Mouse (Mus musculus): ENCODE results near the gene Mgarp. TPM values are rescaled to one million over a fixed set of nuclear protein-coding genes. Genes with fewer than 3 reads are reported as not detected.
A peak's percentile ranks its signal among the peaks of the same experiment; 100 is the strongest.
"Not testable (repeated sequence)": the region's sequence is repeated elsewhere in the genome, so short reads cannot be mapped to it uniquely, and the experiment has no call there.

The Mgarp gene
- polyA plus RNA-seq, 1 experiment from 2014 or later = 2.5 TPM

DNA sequence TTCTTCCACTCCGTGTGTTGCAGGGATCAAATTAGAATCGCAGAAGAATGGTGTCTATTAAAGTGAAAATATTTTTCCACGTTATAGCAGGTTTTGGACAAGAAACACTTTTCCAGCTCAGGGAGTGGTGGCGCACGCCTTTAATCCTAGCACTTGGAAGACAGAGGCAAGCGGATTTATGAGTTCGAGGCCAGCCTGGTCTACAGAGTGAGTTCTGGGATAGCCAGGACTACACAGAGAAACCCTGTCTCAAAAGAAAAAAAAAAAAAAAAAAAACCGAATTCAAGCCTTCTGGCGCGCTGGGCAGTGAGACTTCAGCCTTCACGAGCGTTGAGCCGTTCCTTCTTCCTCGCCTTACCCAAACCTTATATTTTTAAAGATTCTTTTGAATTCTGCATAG, 38.9 kb downstream of the Mgarp start:
- DNase-seq (ENCODE audit: low spot score) (no peak), ATAC-seq (ENCODE audit: low read depth) (no peak)
- Histone ChIP-seq H3K9ac (ENCODE audit: low read depth, low read length) (peak overlapping the region; percentile 39; the same call in 1 of the 2 replicates), H3K36me3 (ENCODE audit: control insufficient read depth, insufficient read depth, low read length) (no peaks in the 10 kb centered on the region), H3K4me2 (ENCODE audit: low read depth, low read length) (peak overlapping the region; percentile 88), H3K27ac (replicated peaks; ENCODE audit: low read depth, low read length) (no peak overlapping the region), H3K4me3 (ENCODE audit: low read depth, low read length) (peak overlapping the region; percentile 66), H3K27me3 (replicated peaks; ENCODE audit: control insufficient read depth, insufficient read depth, low read length) (no peaks in the 10 kb centered on the region), H3K4me1 (ENCODE audit: control insufficient read depth, insufficient read depth, low read length) (no peaks in the 10 kb centered on the region; the same call in 1 of the 2 replicates), H3K9me3 (ENCODE audit: control insufficient read depth, low read length) (no peaks in the 10 kb centered on the region)
- 5% methylated on average over 14 of the region's 14 CpGs for WGBS

DNA sequence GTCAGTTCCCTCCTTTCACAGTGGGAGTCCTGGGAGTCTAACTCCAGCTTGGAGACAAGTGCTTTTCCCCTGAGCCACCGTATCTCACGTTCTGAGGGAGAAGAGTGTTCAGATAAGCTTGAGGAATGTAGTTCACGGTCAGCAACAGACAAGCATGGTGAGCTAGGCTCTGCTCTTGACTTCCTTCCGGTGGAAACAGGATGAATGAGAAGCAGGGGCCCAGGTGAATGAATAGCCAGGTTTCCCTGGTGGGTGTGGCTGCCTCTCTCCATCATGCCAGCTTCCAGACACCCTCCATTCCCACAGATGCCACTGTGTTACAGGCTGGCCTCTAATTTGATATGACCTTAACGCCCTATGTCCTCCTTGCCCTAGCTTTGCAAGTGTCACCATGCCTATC, 39.5 kb downstream of the Mgarp start:
- Histone ChIP-seq H3K9ac (ENCODE audit: low read depth, low read length) (no peak overlapping the region), H3K4me3 (ENCODE audit: low read depth, low read length) (no peak overlapping the region), H3K27me3 (replicated peaks; ENCODE audit: control insufficient read depth, insufficient read depth, low read length) (no peaks in the 10 kb centered on the region), H3K4me2 (ENCODE audit: low read depth, low read length) (peak overlapping the region; percentile 88; the same call in 1 of the 2 replicates), H3K4me1 (ENCODE audit: control insufficient read depth, insufficient read depth, low read length) (no peaks in the 10 kb centered on the region; the same call in 1 of the 2 replicates), H3K36me3 (ENCODE audit: control insufficient read depth, insufficient read depth, low read length) (no peaks in the 10 kb centered on the region), H3K27ac (replicated peaks; ENCODE audit: low read depth, low read length) (no peak overlapping the region), H3K9me3 (ENCODE audit: control insufficient read depth, low read length) (no peaks in the 10 kb centered on the region)
- WGBS = 49% methylated on average over 5 of the region's 5 CpGs
- DNase-seq (ENCODE audit: low spot score) (no peak), ATAC-seq (ENCODE audit: low read depth) (no peak)

DNA sequence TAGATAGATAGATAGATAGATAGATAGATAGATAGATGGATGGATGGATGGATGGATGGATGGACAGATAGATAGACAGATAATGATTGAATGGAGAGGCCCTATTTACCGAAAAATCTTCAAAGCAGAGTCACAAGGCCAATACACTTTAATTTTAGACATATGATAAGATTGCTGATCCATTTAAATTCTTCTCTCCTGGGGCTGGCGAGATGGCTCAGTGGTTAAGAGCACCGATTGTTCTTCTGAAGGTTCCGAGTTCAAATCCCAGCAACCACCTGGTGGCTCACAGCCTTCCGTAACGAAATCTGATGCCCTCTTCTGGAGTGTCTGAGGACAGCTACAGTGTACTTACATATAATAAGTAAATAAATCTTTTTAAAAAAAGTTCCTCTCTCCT, 41.6 kb downstream of the Mgarp start:
- H3K36me3 ChIP-seq (ENCODE audit: control insufficient read depth, insufficient read depth, low read length); ATAC-seq (ENCODE audit: low read depth); H3K4me3 ChIP-seq (ENCODE audit: low read depth, low read length); H3K4me1 ChIP-seq (ENCODE audit: control insufficient read depth, insufficient read depth, low read length); H3K4me2 ChIP-seq (ENCODE audit: low read depth, low read length); H3K9ac ChIP-seq (ENCODE audit: low read depth, low read length); H3K27ac ChIP-seq (replicated peaks; ENCODE audit: low read depth, low read length); H3K9me3 ChIP-seq (ENCODE audit: control insufficient read depth, low read length); DNase-seq (ENCODE audit: low spot score); H3K27me3 ChIP-seq (replicated peaks; ENCODE audit: control insufficient read depth, insufficient read depth, low read length): not testable (repeated sequence)
- WGBS = 86% methylated on average over 6 of the region's 6 CpGs

DNA sequence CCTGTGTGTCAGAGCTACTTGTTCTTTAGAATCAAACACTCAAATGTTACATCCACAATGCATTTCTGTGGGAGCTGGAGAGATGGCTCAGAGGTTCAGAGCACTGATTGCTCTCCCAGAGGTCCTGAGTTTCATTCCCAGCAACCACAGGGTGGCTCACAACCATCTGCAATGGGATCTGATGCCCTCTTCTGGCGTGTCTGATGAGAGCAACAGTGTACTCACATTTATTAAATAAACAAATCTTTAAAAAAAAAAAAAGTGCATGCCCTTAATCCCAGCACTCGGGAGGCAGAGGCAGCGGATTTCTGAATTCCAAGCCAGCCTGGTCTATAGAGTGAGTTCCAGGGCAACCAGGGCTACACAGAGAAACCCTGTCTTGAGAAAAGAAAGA, 42.5 kb downstream of the Mgarp start:
- Histone ChIP-seq H3K9me3 (ENCODE audit: control insufficient read depth, low read length) (no peaks in the 10 kb centered on the region), H3K4me2 (ENCODE audit: low read depth, low read length) (no peak overlapping the region), H3K36me3 (ENCODE audit: control insufficient read depth, insufficient read depth, low read length) (no peaks in the 10 kb centered on the region), H3K4me3 (ENCODE audit: low read depth, low read length) (no peak overlapping the region), H3K27ac (replicated peaks; ENCODE audit: low read depth, low read length) (no peak overlapping the region), H3K27me3 (replicated peaks; ENCODE audit: control insufficient read depth, insufficient read depth, low read length) (no peaks in the 10 kb centered on the region), H3K9ac (ENCODE audit: low read depth, low read length) (no peak overlapping the region), H3K4me1 (ENCODE audit: control insufficient read depth, insufficient read depth, low read length) (no peaks in the 10 kb centered on the region)
- WGBS = 76% methylated on average over 3 of the region's 3 CpGs
- DNase-seq (ENCODE audit: low spot score) (no peak), ATAC-seq (ENCODE audit: low read depth) (no peak)

DNA sequence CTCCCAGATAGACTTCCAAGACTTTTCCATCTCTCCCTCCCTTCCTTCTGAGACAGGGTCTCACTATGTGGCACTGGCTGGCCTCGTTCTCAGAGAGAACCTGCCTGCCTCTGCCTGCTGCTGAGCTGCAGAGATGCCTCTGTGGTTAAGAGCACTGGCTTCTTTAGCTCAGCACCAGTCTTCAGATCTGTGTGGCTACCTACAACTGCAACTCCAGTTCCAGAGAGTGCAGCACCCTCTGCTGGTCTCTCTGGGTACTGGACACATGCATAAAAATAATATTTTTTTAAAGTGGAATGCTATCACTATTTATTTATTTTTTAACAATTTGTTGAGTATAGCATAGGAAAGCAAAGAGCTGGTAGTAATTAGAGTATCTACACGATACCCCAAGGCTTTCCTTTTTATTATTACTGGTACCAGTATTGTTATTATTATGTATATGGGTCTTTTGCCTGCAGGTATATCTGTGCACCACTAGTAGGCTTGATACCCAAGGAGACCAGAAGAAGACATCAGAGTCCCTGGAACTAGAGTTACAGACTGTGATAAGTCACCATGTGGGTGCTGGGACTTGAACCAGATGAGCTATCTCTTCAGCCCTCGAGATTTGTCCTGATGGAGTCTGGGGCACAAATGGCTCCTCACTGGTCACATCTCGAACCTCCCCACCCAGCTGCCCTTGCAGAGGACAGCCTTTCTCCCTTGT, 43.1 kb downstream of the Mgarp start:
- no peak overlapping the region for H3K9ac ChIP-seq (ENCODE audit: low read depth, low read length)
- no peak overlapping the region for H3K4me2 ChIP-seq (ENCODE audit: low read depth, low read length)
- no peak overlapping the region for H3K27ac ChIP-seq (replicated peaks; ENCODE audit: low read depth, low read length)
- H3K4me3 ChIP-seq (ENCODE audit: low read depth, low read length) = no peak overlapping the region
- no peaks in the 10 kb centered on the region for H3K4me1 ChIP-seq (ENCODE audit: control insufficient read depth, insufficient read depth, low read length)
- DNase-seq (ENCODE audit: low spot score) = no peak
- 75% methylated on average over 4 of the region's 4 CpGs for WGBS
- no peak for ATAC-seq (ENCODE audit: low read depth)
- H3K27me3 ChIP-seq (replicated peaks; ENCODE audit: control insufficient read depth, insufficient read depth, low read length) = no peaks in the 10 kb centered on the region
- no peaks in the 10 kb centered on the region for H3K36me3 ChIP-seq (ENCODE audit: control insufficient read depth, insufficient read depth, low read length)
- H3K9me3 ChIP-seq (ENCODE audit: control insufficient read depth, low read length) = no peaks in the 10 kb centered on the region

DNA sequence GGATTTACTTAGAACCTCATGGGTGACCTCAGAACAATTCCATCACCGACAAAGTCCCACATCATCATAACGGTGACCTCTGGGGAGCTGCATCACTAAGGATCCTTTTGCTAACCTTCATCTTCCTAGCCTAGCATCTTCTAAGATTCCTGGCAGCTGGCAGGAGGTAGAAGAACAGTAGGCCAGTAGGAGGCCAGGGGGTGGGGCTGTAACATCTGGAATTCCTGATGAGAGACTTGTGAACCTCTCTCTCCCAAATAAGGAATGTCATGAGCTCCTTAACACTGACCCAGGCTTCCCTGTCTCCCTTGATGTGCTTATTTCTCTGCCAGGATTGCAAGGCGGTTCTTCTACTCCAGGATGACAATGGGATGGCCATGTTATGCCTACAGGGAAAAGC, 45.7 kb downstream of the Mgarp start:
- no peak overlapping the region for H3K9ac ChIP-seq (ENCODE audit: low read depth, low read length)
- no peaks in the 10 kb centered on the region for H3K36me3 ChIP-seq (ENCODE audit: control insufficient read depth, insufficient read depth, low read length)
- H3K4me1 ChIP-seq (ENCODE audit: control insufficient read depth, insufficient read depth, low read length) = no peaks in the 10 kb centered on the region
- no peak overlapping the region for H3K4me2 ChIP-seq (ENCODE audit: low read depth, low read length)
- H3K27ac ChIP-seq (replicated peaks; ENCODE audit: low read depth, low read length) = no peak overlapping the region
- WGBS = 23% methylated on average over 3 of the region's 3 CpGs
- ATAC-seq (ENCODE audit: low read depth) = no peak
- H3K27me3 ChIP-seq (replicated peaks; ENCODE audit: control insufficient read depth, insufficient read depth, low read length) = no peaks in the 10 kb centered on the region
- DNase-seq (ENCODE audit: low spot score) = no peak
- no peaks in the 10 kb centered on the region for H3K9me3 ChIP-seq (ENCODE audit: control insufficient read depth, low read length)
- H3K4me3 ChIP-seq (ENCODE audit: low read depth, low read length) = no peak overlapping the region

DNA sequence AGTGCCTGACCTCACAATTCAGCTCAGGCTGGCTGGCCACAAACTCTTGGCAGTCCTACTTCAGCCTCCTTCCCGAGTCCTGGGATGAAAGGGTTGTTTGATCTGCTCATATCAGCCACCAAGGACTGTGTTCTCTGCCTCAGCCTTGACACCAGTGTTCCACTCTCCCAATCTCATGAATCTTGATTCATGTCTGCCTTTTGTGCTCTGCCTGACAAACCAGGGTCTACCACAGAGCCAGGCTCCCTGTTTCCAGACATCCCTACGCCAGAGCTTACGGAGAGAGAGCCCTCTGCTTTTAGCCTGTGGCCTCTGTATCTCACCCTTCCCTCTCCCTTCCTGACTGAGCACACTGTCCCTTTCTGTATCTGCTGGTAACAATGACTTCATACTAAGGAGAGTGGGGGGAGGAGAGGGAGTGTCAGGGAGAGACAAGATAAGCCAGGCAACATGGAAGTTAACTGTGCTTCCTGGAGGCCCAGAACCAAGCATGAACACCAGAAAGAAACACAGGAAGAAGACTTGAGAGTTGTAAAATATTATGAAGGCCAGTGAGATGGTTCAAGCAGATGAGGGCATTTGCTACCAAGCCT, 47.8 kb downstream of the Mgarp start:
- WGBS = 41% methylated on average over 3 of the region's 3 CpGs
- ATAC-seq (ENCODE audit: low read depth) (no peak), DNase-seq (ENCODE audit: low spot score) (no peak)
- no peak overlapping the region for H3K9ac ChIP-seq (ENCODE audit: low read depth, low read length)
- no peak overlapping the region for H3K4me3 ChIP-seq (ENCODE audit: low read depth, low read length)
- no peaks in the 10 kb centered on the region for H3K27me3 ChIP-seq (replicated peaks; ENCODE audit: control insufficient read depth, insufficient read depth, low read length)
- no peaks in the 10 kb centered on the region for H3K4me1 ChIP-seq (ENCODE audit: control insufficient read depth, insufficient read depth, low read length)
- H3K4me2 ChIP-seq (ENCODE audit: low read depth, low read length) = no peak overlapping the region
- no peaks in the 10 kb centered on the region for H3K9me3 ChIP-seq (ENCODE audit: control insufficient read depth, low read length)
- H3K27ac ChIP-seq (replicated peaks; ENCODE audit: low read depth, low read length) = no peak overlapping the region
- no peaks in the 10 kb centered on the region for H3K36me3 ChIP-seq (ENCODE audit: control insufficient read depth, insufficient read depth, low read length)

DNA sequence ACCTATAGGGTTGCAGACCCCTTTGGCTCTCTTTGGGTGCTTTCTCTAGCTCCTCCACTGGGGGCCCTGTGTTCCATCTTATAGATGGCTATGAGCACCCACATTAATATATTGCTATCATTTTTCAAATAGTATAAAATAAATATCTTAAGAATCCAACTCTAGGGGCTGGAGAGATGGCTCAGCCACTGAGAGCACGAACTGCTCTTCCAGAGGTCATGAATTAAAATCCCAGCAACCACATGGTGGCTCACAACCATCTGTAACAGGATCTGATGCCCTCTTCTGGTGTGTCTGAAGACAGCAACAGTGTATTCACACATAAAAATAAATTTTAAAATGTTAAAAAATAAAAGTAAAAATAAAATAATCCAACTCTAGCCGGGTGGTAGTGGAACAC, 51.5 kb downstream of the Mgarp start:
- not testable (repeated sequence) for H3K4me1 ChIP-seq (ENCODE audit: control insufficient read depth, insufficient read depth, low read length)
- 91% methylated on average over 2 of the region's 2 CpGs for WGBS

DNA sequence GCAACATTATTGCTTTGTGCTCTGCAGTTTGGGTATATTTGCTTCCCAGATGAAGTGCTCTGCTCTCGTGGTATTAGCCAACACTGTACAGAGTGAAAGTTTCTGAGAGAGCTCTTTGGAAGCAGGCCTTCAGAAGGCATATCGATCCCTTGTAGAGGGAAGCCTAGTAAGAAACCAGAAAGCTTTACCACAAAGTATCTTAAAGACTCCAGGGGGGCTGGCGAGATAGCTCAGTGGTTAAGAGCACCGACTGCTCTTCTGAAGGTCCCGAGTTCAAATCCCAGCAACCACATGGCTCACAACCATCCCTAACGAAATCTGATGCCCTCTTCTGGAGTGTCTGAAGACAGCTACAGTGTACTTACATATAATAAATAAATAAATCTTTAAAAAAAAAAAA, 52.4 kb downstream of the Mgarp start:
- not testable (repeated sequence) for H3K36me3 ChIP-seq (ENCODE audit: control insufficient read depth, insufficient read depth, low read length); H3K27ac ChIP-seq (replicated peaks; ENCODE audit: low read depth, low read length); H3K27me3 ChIP-seq (replicated peaks; ENCODE audit: control insufficient read depth, insufficient read depth, low read length); ATAC-seq (ENCODE audit: low read depth); H3K4me3 ChIP-seq (ENCODE audit: low read depth, low read length); H3K4me2 ChIP-seq (ENCODE audit: low read depth, low read length); H3K9ac ChIP-seq (ENCODE audit: low read depth, low read length); H3K4me1 ChIP-seq (ENCODE audit: control insufficient read depth, insufficient read depth, low read length); DNase-seq (ENCODE audit: low spot score); H3K9me3 ChIP-seq (ENCODE audit: control insufficient read depth, low read length)
- 90% methylated on average over 6 of the region's 6 CpGs for WGBS

More for the DNA sequence above, 51.5 kb downstream of the Mgarp start:
- H3K9me3 ChIP-seq (ENCODE audit: control insufficient read depth, low read length); H3K4me2 ChIP-seq (ENCODE audit: low read depth, low read length); H3K36me3 ChIP-seq (ENCODE audit: control insufficient read depth, insufficient read depth, low read length); H3K27me3 ChIP-seq (replicated peaks; ENCODE audit: control insufficient read depth, insufficient read depth, low read length); H3K4me3 ChIP-seq (ENCODE audit: low read depth, low read length); H3K27ac ChIP-seq (replicated peaks; ENCODE audit: low read depth, low read length); DNase-seq (ENCODE audit: low spot score); ATAC-seq (ENCODE audit: low read depth); H3K9ac ChIP-seq (ENCODE audit: low read depth, low read length): not testable (repeated sequence)
